Mouse (Mus musculus): ENCODE measurements around the gene Tead2. TPM values are rescaled to one million over a fixed set of nuclear protein-coding genes. Genes with fewer than 3 reads are reported as not detected.

The Tead2 gene
- total RNA-seq, 4 experiments from 2014 or later: 6.2 to 10.4 (median 8.0) TPM

- no peak for DNase-seq (ENCODE audit: low spot score)
These were observed 23.7 kb upstream of the Tead2 start for GRCm38 (mm10) chr7:45191803-45192363.

DNA sequence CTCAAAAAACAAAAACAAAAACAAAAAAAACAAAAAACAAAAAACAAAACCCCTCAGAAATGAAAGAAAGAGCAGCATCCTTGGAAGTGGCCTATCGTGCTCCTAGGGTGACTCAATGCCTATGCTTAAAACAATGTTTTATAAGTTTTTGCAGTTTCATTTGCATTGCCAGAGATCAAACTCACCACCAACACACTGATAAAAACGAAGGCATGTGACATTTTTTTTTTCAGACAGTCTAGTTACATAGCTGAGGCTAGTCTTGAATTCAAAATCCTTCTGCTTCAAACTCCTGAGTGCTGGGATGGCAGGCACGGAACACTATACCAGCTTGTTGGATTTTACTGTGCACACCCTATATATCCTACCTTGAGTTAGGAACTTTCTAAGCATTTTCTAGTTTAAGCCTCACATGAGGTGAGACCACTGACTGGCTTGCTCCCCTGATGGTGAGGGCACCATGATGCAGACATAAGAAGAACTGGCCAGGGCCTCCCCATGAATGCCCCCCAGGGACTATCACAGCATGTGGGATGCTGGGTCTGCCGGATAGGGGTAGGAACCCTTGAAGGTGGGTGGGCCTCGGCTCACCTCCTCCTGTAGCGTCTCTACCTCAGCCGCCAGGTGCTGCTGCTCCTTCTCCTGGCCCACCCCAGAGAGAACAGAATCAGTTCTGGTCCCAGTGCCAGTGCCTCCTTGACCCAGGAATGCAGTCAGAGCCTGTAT lies 22.8 kb upstream of the Tead2 start:
- no peak for DNase-seq (ENCODE audit: low spot score)

GRCm38 (mm10) chr7:45193406-45193805 lies 22.1 kb upstream of the Tead2 start:
- DNase-seq (ENCODE audit: low spot score): no peak

GRCm38 (mm10) chr7:45193871-45194785 lies 21.4 kb upstream of the Tead2 start:
- no peak for DNase-seq (ENCODE audit: low spot score)

- DNase-seq (ENCODE audit: low spot score): no peak
These were observed 20.0 kb upstream of the Tead2 start for GRCm38 (mm10) chr7:45195341-45196175.

GRCm38 (mm10) chr7:45196176-45196535 lies 19.4 kb upstream of the Tead2 start:
- DNase-seq (ENCODE audit: low spot score): no peak

DNA sequence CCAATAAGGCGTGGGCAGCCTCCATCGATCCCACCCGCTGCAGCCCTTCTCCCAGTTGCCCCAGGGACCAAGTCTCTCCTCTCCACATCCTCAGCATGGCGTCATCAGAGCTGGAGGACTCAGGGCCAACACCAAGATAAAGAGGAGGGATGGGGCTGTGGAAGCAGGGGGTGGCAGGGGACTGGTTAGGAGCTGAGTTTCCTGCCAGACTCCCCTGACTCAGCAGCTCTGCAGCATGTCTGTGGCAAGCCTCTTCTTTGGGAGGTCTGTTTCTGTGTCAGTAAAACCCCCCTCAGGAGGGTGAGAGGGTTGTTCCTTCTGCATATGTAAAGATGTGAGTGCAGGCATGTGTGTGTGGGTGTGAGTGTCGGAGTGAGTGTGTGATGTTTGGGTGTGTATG lies 18.6 kb upstream of the Tead2 start:
- DNase-seq (ENCODE audit: low spot score): no peak

DNA sequence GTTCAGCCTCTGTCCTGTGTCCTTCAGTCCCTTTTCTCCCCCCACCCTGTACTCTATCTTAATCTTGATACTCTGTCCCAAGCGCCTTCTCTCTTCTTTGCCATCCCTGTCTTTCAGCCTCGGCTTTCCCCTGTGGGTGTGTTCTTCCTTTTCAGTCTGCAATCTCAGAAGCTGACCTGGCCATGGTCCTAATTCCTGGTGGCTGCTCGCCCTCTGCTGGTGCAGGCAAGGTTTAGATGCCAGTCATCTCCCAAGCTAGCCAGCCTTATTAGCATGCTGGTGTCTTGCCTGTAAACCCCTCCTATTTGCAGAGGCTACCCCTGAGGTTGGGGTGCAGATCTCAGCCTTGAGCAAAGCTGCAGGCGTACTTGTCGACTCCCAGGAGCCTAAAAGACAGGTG lies 17.1 kb upstream of the Tead2 start:
- DNase-seq (ENCODE audit: low spot score): peak; percentile 67

DNA sequence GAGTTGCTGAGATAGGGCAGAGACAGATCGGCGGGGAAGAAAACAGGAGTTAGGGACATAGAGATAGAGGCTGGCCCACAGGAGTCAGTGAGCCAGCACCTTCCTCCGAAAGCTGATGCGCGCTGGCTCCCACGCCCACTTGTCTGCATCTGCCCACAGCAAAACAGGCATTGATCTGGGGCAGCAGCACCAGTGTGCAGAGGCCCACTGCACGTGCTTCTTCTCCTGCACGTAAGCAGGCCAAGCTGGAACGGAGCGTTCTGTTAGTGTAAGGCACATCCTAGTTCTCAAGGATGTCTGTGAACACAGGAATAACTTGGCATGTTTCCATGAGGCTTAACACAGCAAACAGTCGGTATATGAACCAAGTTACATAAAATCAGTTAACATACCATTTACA lies 16.6 kb upstream of the Tead2 start:
- no peak for DNase-seq (ENCODE audit: low spot score)

DNA sequence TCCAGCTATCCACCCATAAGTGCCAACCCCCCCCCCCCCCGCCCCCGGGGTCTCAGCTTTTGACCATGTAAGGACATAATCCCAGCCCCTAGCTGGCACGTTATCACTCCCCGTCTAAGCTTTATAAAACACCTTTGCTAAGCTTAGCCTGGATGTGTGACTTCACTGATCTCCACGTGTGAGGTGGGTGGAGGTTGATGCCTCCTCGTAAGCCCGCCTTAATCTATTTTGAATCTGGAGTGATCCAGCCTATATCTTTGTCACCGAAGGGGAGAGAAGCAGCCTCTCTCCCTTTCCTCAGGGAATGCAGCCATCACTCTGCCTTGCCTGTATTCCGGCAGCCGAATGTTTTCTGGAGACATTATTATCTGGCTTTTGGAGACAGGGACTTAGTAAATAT lies 12.9 kb upstream of the Tead2 start:
- no peak for DNase-seq (ENCODE audit: low spot score)

DNA sequence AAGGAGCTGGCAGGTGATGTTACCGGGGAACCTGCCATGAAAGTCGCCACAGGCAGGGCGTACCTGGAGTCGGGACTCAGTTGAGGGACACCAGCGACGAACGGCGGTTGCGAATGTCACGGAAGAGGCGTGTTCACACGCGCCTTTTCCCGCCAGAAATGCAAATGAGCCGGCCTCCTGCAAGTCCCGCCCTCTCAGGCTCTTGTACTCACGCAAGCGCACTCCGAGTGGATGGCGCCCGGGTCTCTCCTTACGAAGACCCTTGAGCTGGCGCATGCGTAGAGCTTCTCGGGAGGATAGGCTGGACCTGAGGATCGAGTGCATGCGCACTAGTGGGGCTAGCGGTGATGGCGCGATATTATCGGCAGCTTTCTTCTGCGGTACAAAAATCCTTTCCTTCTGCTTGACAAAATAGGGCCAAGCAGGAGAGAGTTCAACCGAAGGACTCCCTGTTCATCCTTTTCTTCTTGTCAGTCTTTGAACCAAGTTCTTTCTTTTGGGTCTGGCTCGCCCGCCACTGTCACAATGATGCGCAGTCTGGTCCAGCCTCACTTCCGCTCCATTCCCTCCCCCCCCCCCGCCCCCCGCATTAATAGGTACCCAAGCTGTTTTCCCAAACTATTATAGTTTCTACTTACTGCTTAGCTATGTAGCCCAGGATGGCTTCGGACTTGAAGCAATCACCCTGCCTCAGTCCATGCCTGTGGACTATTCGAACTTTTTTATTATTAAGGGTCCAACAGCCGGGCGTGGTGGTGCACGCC lies 11.0 kb upstream of the Tead2 start, which contains the start of gene Ccdc155:
Gene Ccdc155 (minus strand): TSS at position 513 of the 764 bp plus-strand sequence.
- DNase-seq (ENCODE audit: low spot score): peak; percentile 85

GRCm38 (mm10) chr7:45208260-45208659 lies 7.3 kb upstream of the Tead2 start:
- no peak for DNase-seq (ENCODE audit: low spot score)

DNA sequence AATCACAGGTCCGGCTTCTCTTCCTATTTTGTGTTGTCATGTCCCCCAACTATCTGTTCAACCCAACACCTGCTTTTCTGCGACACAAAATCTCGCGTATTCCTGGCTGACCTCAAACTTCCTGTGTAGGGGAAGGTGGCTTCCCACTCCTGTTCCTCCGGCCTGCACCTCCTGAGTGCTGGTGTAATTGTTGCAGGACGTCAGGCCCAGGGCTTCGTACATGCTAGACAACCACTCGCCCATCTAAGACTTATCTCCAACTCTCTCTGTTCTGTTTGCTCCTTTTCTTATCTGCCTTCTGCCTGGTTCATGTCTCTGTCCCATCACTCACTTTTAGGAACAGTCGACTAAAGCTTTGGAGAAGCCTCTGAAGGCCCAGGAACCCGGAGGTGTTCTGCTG lies 4.5 kb upstream of the Tead2 start:
- no peak for DNase-seq (ENCODE audit: low spot score)

DNA sequence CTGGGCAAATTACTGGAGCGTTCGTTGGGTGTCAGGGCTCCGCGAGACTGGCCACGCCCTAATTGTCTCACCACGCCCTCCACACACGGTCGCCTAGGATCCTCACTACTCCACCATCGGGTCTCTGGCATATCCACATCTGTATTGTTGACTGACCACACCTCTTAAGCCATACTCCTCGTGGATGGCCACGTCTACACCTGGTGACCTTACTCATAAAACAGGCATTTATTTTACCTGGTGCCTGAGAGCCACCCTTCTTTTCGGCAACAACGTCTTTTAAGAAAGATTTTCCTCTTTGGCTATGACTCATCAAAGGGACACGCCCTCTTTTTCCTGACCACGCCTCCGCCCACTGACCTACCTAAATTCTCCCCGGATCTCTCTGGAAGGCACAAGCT lies 3.7 kb upstream of the Tead2 start, which contains the start of gene Dkkl1:
Gene Dkkl1 (minus strand): TSS at position 297 of the 401 bp plus-strand sequence.
- no peak for DNase-seq (ENCODE audit: low spot score)

DNA sequence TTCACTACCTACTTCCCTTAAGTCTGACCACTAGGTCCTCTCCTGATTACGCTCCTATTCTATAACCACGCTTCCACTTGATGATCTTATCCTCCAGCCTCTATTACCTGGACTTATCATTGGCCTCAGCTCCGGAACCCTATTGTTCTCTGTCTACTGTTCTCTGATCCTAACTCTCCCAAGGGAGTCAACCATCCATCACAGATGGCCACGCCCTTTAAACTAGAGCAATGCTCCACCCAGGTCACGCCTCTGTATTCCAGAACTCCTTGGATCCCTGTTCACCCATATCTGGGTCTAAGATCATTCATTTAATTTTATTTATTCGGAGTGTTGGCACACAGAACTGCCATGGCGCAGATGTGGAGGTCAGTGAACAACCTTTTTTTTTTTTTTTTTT lies 3.2 kb upstream of the Tead2 start:
- no peak for DNase-seq (ENCODE audit: low spot score)

- DNase-seq (ENCODE audit: low spot score): no peak
These were observed 1.8 kb upstream of the Tead2 start for GRCm38 (mm10) chr7:45213708-45214107.

- DNase-seq (ENCODE audit: low spot score): no peak
These were observed 1.1 kb downstream of the Tead2 start for GRCm38 (mm10) chr7:45216442-45217183.

DNA sequence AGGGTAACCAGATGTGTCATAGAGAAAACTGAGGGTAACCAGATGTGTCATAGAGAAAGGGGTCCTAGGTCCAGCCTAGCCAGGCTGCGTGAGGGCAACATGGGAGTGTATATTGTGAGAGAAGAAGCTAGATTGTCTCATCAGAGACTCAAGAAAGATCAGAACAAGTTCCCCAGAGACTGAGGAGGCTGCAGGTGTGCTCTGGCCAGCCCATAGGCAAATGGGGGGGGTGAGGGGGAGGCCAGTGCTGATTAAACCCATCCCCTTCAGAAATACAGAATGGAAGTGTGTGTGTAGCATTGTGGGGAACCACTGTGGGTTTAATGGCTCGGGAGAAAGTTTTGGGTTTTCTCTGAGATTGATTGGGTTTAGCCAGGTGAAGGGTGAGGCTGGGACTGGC lies 6.1 kb downstream of the Tead2 start:
- no peak for DNase-seq (ENCODE audit: low spot score)

DNA sequence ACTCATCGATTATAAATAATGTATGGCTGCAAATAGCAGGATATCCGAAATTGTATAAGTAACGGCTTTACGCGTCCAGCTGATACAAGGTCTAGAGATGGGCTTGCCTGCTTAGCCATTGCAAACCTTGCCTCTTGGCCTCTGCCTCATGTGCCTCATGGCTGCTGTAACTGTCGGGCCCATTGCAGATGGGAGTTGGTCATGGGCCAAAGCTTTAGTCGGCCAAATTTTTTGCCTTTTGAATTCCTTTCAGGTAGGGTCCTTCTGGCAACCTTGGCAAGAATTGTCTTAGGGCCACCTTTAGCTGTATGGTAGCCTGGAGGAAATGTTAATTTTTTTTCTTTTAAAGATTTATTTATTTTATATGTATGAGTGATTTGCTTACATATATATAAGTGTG lies 9.3 kb downstream of the Tead2 start:
- DNase-seq (ENCODE audit: low spot score): no peak

- DNase-seq (ENCODE audit: low spot score): no peak
These were observed 10.9 kb downstream of the Tead2 start for GRCm38 (mm10) chr7:45226421-45226820.

All from heart, adult 8-10 months (tissue).